Mouse (Mus musculus) liver, adult 2 months (tissue): ENCODE measurements around the gene Cldn12.

Experiments
- CTCF ChIP-seq: fragments of 200-500 bp; IDR thresholded peaks from 2 replicates; pipeline ENCODE4 v1.5.1; 2011; ENCODE audit warnings: low read depth, low read length, control low read depth
- POLR2A ChIP-seq: fragments of 200-500 bp; IDR thresholded peaks from 2 replicates; pipeline ENCODE4 v1.6.1; 2011; ENCODE audit warnings: low read length, control low read depth; ENCODE audit not compliant: insufficient read depth; ENCODE audit errors: extremely low read depth

GRCm38 (mm10) chr5:5514196-5515076 lies at the start of gene Cldn12:
- TF ChIP-seq POLR2A (peak; percentile 67), CTCF (no peak)
